Mouse (Mus musculus) kidney, embryonic 16.5 days (tissue): ENCODE results near the gene Gm49673. TPM values are rescaled to one million over a fixed set of nuclear protein-coding genes. Genes with fewer than 3 reads are reported as not detected.
"Not testable (repeated sequence)": the region's sequence is repeated elsewhere in the genome, so short reads cannot be mapped to it uniquely, and the experiment has no call there.

ENCODE experiments used
- ATAC-seq: fragments of 200-750 bp; cut with Nextera tagmentation; 2 replicates; pipeline ENCODE4 v1.8.0; 2017; ENCODE audit warnings: moderate TSS enrichment; ENCODE audit not compliant: low FRiP score, low TSS enrichment
- H3K27ac ChIP-seq: fragments of 300-500 bp; sonication (generic); 2 replicates; pipeline ENCODE4 v1.5.1; 2014; ENCODE audit warnings: low read length
- H3K27me3 ChIP-seq: fragments of 300-500 bp; sonication (generic); 2 replicates; pipeline ENCODE4 v1.6.1; 2014; ENCODE audit warnings: low read length, control low read depth, mixed read lengths; ENCODE audit not compliant: insufficient read depth
- H3K36me3 ChIP-seq: fragments of 300-500 bp; sonication (generic); 2 replicates; pipeline ENCODE4 v1.6.1; 2014; ENCODE audit warnings: low read length, control low read depth, mixed read lengths; ENCODE audit not compliant: insufficient read depth
- H3K4me1 ChIP-seq: fragments of 300-500 bp; sonication (generic); 2 replicates; pipeline ENCODE4 v1.6.1; 2014; ENCODE audit warnings: low read length, control low read depth, mixed read lengths; ENCODE audit not compliant: insufficient read depth
- H3K4me2 ChIP-seq: fragments of 300-500 bp; sonication (generic); replicated peaks from 2 replicates; pipeline ENCODE4 v1.6.1; 2014; ENCODE audit warnings: low read depth, low read length
- H3K4me3 ChIP-seq: fragments of 300-500 bp; sonication (generic); 2 replicates; pipeline ENCODE4 v1.5.1; 2014; ENCODE audit warnings: mild to moderate bottlenecking, low read length
- H3K9ac ChIP-seq: fragments of 300-500 bp; sonication (generic); replicated peaks from 2 replicates; pipeline ENCODE4 v1.6.1; 2014; ENCODE audit warnings: low read length
- H3K9me3 ChIP-seq: fragments of 300-500 bp; sonication (generic); 2 replicates; pipeline ENCODE4 v1.6.1; 2016; ENCODE audit warnings: low read length, control low read depth
- WGBS: fragments of 180-500 bp; shearing (Covaris S2); extraction: QIAGEN DNeasy Blood & Tissue Kit; methylation state at CpG from one replicate; pipeline ENCODE4 v1.1.7; 2014; 5-methylcytosine and 5-hydroxymethylcytosine counted together
- polyA plus RNA-seq: library from polyadenylated mRNA; unstranded; fragments of >200 nt; fragmentation: Nextera tagmentation; extraction: Ambion mirVana; gene quantifications from 2 replicates; pipeline ENCODE4 v1.2.1, GENCODE M21; 2015

Gm49673 gene
- polyA plus RNA-seq, 1 experiment from 2014 or later: 0.22 TPM

- not testable (repeated sequence) for H3K27me3 ChIP-seq
- WGBS: 90% methylated on average over 4 of the region's 6 CpGs
These were observed 91.5 kb downstream of the Gm49673 start for GRCm38 (mm10) chr17:8055919-8056589.

GRCm38 (mm10) chr17:8051247-8051646, 96.3 kb downstream of the Gm49673 start:
- 31% methylated on average over 3 of the region's 3 CpGs for WGBS

More at GRCm38 (mm10) chr17:8055919-8056589, 91.5 kb downstream of the Gm49673 start:
- H3K4me1 ChIP-seq, H3K27ac ChIP-seq, H3K9me3 ChIP-seq, H3K4me3 ChIP-seq, H3K4me2 ChIP-seq, H3K36me3 ChIP-seq, ATAC-seq, H3K9ac ChIP-seq: not testable (repeated sequence)

GRCm38 (mm10) chr17:8050218-8050617, 97.4 kb downstream of the Gm49673 start:
- H3K4me2 ChIP-seq, H3K36me3 ChIP-seq, H3K27me3 ChIP-seq, ATAC-seq, H3K27ac ChIP-seq, H3K4me1 ChIP-seq, H3K9ac ChIP-seq, H3K4me3 ChIP-seq, H3K9me3 ChIP-seq: not testable (repeated sequence)
- 89% methylated on average over 5 of the region's 6 CpGs for WGBS

More at GRCm38 (mm10) chr17:8051247-8051646, 96.3 kb downstream of the Gm49673 start:
- H3K4me3 ChIP-seq, H3K27me3 ChIP-seq, H3K9me3 ChIP-seq, H3K4me1 ChIP-seq, H3K36me3 ChIP-seq, H3K27ac ChIP-seq, H3K4me2 ChIP-seq, H3K9ac ChIP-seq: not testable (repeated sequence)
- ATAC-seq: peak; percentile 71; the same call in 1 of the 2 replicates

DNA sequence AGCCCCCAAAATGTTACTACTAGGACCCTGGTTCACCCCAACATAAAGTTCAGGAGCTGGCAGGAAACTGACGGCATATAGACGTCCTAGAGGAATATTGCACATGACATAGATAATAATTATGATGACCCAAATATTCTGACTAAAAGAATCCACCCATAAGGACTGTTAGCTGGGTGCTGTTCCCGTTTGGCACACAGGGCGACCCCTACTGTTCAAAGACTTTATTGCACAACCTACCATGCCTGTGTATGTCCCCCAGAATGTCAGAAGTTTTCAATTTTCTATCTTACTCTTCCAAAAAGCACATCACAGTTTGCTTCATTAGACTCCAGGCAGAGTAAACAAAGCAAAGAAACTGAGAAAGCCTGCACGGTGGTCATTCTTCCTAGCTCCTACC, 101.4 kb downstream of the Gm49673 start:
- H3K9ac ChIP-seq, H3K36me3 ChIP-seq, H3K27me3 ChIP-seq, ATAC-seq, H3K9me3 ChIP-seq, H3K4me1 ChIP-seq, H3K27ac ChIP-seq, H3K4me2 ChIP-seq, H3K4me3 ChIP-seq: not testable (repeated sequence)
- 3% methylated on average over 2 of the region's 5 CpGs for WGBS

DNA sequence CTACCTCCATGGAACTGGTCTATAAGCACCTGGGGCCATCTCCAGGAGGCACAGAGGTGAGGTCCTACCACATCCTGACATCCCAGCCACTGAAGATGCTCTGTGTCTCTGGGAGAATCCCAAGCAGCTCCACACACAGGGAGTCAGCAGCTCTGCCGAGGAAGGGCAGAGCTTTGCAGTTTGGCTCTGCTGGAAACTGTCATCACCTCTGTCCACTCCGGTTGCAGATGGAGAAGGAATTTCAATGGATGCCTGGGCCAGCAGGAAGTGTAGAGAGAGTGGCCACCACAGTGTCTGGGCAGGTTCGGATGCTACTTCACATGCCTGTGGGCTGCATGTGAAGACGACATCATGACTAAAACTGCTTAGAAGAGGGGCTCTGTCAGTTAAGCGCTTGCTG, 106.4 kb downstream of the Gm49673 start:
- WGBS: no CpG with 5 or more reads among the region's 5 CpGs
- H3K27ac ChIP-seq, H3K9me3 ChIP-seq, H3K4me1 ChIP-seq, H3K9ac ChIP-seq, H3K4me2 ChIP-seq, H3K36me3 ChIP-seq, H3K27me3 ChIP-seq, H3K4me3 ChIP-seq, ATAC-seq: not testable (repeated sequence)

- H3K4me1 ChIP-seq, H3K27me3 ChIP-seq, H3K36me3 ChIP-seq, H3K9ac ChIP-seq, H3K4me3 ChIP-seq, H3K9me3 ChIP-seq, H3K4me2 ChIP-seq, H3K27ac ChIP-seq, ATAC-seq: not testable (repeated sequence)
- WGBS: no CpG with 5 or more reads among the region's 12 CpGs
These were observed 107.5 kb downstream of the Gm49673 start for GRCm38 (mm10) chr17:8039916-8040635.

DNA sequence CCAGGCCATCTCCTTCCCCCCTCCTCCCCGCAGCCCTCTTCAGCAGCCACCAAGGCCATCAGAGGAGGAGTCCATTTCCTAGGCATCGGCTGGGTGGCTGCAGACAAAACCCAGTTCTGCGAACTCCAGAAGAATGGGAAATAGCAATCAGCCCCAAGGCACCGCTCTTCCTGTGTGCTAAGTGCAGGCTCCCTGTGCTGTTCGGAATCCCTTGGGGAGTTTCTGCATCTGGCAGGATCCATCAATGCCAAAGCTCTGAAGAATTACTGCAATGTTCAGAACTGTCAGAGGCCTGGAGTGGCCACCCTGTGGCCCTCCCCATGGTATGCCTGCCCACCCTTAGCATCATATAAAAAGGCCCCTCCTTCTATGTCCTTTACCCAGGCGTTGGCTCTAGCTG, 110.6 kb downstream of the Gm49673 start:
- H3K9ac ChIP-seq, H3K4me3 ChIP-seq, H3K4me1 ChIP-seq, H3K27me3 ChIP-seq, H3K36me3 ChIP-seq, H3K4me2 ChIP-seq, H3K27ac ChIP-seq, ATAC-seq, H3K9me3 ChIP-seq: not testable (repeated sequence)
- WGBS: 56% methylated on average over 4 of the region's 6 CpGs

Other genes starting within 250 kb of the Gm49673 start
- 0.60 and 0.68 TPM in 2 replicates for gene Tagap, start 221.8 kb downstream of the Gm49673 start, polyA plus RNA-seq
- gene Rsph3a, start 202.2 kb downstream of the Gm49673 start, polyA plus RNA-seq: 60.3 and 65.3 TPM in 2 replicates
- 45.5 and 52.1 TPM in 2 replicates for gene Rnaset2a, start 309 bp upstream of the Gm49673 start, polyA plus RNA-seq
- 42.5 and 44.4 TPM in 2 replicates for gene Fgfr1op, start 17.7 kb upstream of the Gm49673 start, polyA plus RNA-seq
- not detected in 2 replicates for gene Ccr6, start 88.3 kb upstream of the Gm49673 start, polyA plus RNA-seq
- 178 and 202 TPM in 2 replicates for gene Mpc1, start 135.1 kb upstream of the Gm49673 start, polyA plus RNA-seq
- 76.4 and 93.9 TPM in 2 replicates for gene Sft2d1, start 163.3 kb upstream of the Gm49673 start, polyA plus RNA-seq
- 0.19 and 0.33 TPM in 2 replicates for gene Prr18, start 189.7 kb upstream of the Gm49673 start, polyA plus RNA-seq
- 0.62 and 0.63 TPM in 2 replicates for gene T2, start 208.2 kb upstream of the Gm49673 start, polyA plus RNA-seq